Mouse (Mus musculus) embryonic facial prominence, embryonic 11.5 days (tissue): Measurements from ENCODE around the gene C1galt1. TPM values are rescaled to one million over a fixed set of nuclear protein-coding genes. Genes with fewer than 3 reads are reported as not detected.
A peak's percentile ranks its signal among the peaks of the same experiment; 100 is the strongest.

Experiments used
- ATAC-seq: fragments of 200-750 bp; cut with Nextera tagmentation; replicated peaks from 2 replicates; pipeline ENCODE4 v1.8.0; 2017; ENCODE audit warnings: low read depth; ENCODE audit not compliant: insufficient number of reproducible peaks, low FRiP score, low TSS enrichment
- DNase-seq: peaks from one replicate; pipeline ENCODE4 v3.0.0-alpha.2; 2015; ENCODE audit warnings: low spot score
- H3K27ac ChIP-seq: fragments of 300-500 bp; sonication (generic); replicated peaks from 2 replicates; pipeline ENCODE4 v1.5.1; 2014; ENCODE audit warnings: mild to moderate bottlenecking, low read depth, low read length, control low read depth
- H3K27me3 ChIP-seq: fragments of 300-500 bp; sonication (generic); 2 replicates; pipeline ENCODE4 v1.6.1; 2014; ENCODE audit warnings: mild to moderate bottlenecking, low read length, moderate library complexity, mixed read lengths; ENCODE audit not compliant: control insufficient read depth, insufficient read depth
- H3K36me3 ChIP-seq: fragments of 300-500 bp; sonication (generic); replicated peaks from 2 replicates; pipeline ENCODE4 v1.6.1; 2014; ENCODE audit warnings: low read depth, mild to moderate bottlenecking, low read length, moderate library complexity, mixed read lengths; ENCODE audit not compliant: control insufficient read depth, insufficient read depth
- H3K4me1 ChIP-seq: fragments of 300-500 bp; sonication (generic); 2 replicates; pipeline ENCODE4 v1.6.1; 2014; ENCODE audit warnings: low read length, mixed read lengths; ENCODE audit not compliant: control insufficient read depth, insufficient read depth
- H3K4me2 ChIP-seq: fragments of 300-500 bp; sonication (generic); 2 replicates; pipeline ENCODE4 v1.6.1; 2014; ENCODE audit warnings: low read depth, mild to moderate bottlenecking, control low read depth, low read length, moderate library complexity
- H3K4me3 ChIP-seq: fragments of 300-500 bp; sonication (generic); 2 replicates; pipeline ENCODE4 v1.5.1; 2014; ENCODE audit warnings: low read depth, low read length, control low read depth
- H3K9ac ChIP-seq: fragments of 300-500 bp; sonication (generic); replicated peaks from 2 replicates; pipeline ENCODE4 v1.6.1; 2014; ENCODE audit warnings: mild to moderate bottlenecking, control low read depth, low read length
- H3K9me3 ChIP-seq: fragments of 300-500 bp; sonication (generic); replicated peaks from 2 replicates; pipeline ENCODE4 v1.6.1; 2016; ENCODE audit warnings: mild to moderate bottlenecking, low read length, inconsistent platforms, mixed read lengths; ENCODE audit not compliant: control insufficient read depth
- WGBS: fragments of 180-500 bp; shearing (Covaris S2); extraction: QIAGEN DNeasy Blood & Tissue Kit; methylation state at CpG from one replicate; pipeline ENCODE4 v1.1.7; 2014; 5-methylcytosine and 5-hydroxymethylcytosine counted together
- polyA plus RNA-seq: library from polyadenylated mRNA; unstranded; fragments of >200 nt; fragmentation: Nextera tagmentation; extraction: Ambion mirVana; gene quantifications from 2 replicates; pipeline ENCODE4 v1.2.1, GENCODE M21; 2014

Gene C1galt1
- polyA plus RNA-seq, 1 experiment from 2014 or later = 6.4 TPM

DNA sequence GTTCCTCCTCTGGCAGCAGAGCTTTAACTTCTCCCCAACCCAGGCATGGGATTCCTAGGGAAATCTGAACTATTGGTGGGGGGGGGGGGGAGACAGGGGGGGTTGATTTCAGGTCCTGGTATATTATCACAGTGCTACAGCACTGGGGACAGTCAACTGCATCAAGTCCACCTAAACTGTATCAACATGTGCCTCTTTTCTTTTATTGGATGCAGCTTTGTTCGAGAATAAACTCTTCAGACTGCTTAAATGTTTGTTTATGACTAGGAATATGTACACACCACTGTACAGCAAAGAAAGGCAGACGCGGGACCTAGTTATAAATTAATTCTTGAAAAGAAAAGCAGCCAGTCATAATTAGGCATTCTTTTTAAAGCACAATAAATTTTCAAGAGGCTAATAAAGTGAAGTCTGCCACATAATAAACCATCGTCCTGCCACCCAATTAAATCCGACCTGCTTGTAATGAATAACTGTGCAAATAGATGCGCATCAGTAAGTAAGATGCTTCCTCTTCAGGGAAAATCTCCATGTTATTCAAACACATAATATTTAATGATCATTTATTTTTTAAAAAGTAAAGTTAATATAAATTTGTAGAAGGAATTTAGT is 12.0 kb upstream of the C1galt1 start:
- H3K4me1 ChIP-seq = no peaks in the 10 kb centered on the region
- H3K27ac ChIP-seq = no peak overlapping the region
- H3K9ac ChIP-seq = no peak overlapping the region
- H3K4me3 ChIP-seq = no peak overlapping the region
- WGBS = 85% methylated on average over 6 of the region's 6 CpGs
- H3K4me2 ChIP-seq = no peak overlapping the region
- no peaks in the 10 kb centered on the region for H3K36me3 ChIP-seq
- H3K9me3 ChIP-seq = no peaks in the 10 kb centered on the region
- DNase-seq = no peak
- ATAC-seq = no peak
- no peaks in the 10 kb centered on the region for H3K27me3 ChIP-seq

DNA sequence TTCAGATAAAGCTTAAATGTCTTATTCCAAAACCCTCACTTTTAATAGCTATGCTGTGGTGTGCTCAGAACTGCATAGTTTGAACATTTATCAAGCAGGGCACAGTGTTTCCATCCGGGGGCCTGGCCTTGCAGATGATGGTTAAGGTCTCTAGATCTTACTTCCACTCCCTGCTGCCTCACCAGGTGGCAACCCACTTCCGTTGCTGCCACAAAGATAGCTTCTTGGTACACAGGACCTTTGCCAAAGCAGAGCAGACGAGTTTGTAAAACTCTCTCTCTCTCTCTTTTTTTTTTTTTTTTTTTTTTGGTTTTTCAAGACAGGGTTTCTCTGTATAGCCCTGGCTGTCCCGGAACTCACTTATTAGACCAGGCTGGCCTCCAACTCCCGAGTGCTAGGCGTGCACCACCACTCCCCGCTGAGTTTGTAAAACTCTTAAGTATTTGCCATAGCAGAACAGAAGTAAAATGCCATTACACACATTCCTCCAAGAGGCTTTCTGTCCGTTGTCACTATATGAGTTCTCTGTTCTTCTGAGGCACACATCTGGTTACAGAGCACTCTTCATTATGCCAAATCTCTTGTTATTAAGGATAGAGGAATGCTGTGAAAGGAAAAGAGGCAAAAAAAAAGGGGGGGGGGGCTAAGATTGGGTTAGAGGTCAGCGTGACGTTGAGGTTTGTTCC is 773 bp upstream of the C1galt1 start:
- H3K9ac ChIP-seq = no peak overlapping the region
- H3K36me3 ChIP-seq = no peaks in the 10 kb centered on the region
- 68% methylated on average over 10 of the region's 10 CpGs for WGBS
- H3K4me2 ChIP-seq = no peak overlapping the region; the same call in 1 of the 2 replicates
- DNase-seq (no peak), ATAC-seq (peak; percentile 4; the same call in 1 of the 2 replicates)
- H3K4me1 ChIP-seq = no peaks in the 10 kb centered on the region
- no peaks in the 10 kb centered on the region for H3K27me3 ChIP-seq
- H3K9me3 ChIP-seq = no peaks in the 10 kb centered on the region
- no peak overlapping the region for H3K27ac ChIP-seq
- peak overlapping the region; percentile 82 for H3K4me3 ChIP-seq

DNA sequence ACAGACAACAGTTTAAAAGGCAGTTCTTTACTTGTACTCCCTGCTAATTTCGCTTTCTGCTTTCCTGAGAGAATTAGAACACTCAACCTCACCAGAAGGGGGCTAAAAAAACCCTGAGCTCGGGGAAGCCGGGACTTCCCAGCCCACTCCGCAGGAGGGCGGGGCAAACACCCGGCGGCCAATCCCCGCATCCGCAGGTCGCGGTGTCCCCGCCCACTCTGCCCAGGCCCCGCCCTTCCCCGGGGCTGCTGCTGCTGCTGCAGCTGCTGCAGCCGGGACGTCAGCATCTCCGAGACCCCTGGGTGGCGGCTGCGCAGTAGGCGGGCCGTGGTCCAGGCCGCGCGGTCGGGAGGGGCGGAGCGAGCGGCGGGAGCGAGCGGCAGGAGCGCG is 235 bp upstream of the C1galt1 start:
- no peaks in the 10 kb centered on the region for H3K9me3 ChIP-seq
- peak overlapping the region; percentile 93 for H3K9ac ChIP-seq
- DNase-seq (peak; percentile 96), ATAC-seq (peak; percentile 98)
- H3K4me3 ChIP-seq = peak overlapping the region; percentile 82
- no peaks in the 10 kb centered on the region for H3K36me3 ChIP-seq
- no peaks in the 10 kb centered on the region for H3K4me1 ChIP-seq
- peak overlapping the region; percentile 57; the same call in 1 of the 2 replicates for H3K4me2 ChIP-seq
- WGBS = under 1% methylated on average over 31 of the region's 33 CpGs
- H3K27ac ChIP-seq = peak overlapping the region; percentile 81
- H3K27me3 ChIP-seq = no peaks in the 10 kb centered on the region

DNA sequence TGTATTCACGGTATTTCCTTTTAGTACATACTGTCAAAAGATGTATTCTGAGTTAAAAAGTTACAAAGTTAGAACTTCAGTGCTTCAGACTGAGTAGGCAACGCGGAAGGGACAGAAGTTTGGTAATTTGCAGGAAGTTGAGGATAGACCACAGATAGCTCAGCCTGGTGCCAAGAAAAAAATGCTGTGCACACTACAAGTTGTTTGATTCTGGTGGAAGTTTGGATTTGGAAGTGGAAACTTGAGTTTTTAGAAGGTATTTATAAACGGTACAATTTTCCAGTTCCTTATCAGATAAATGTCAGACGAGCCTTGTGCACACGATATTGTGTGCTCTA is 1.0 kb downstream of the C1galt1 start:
- Histone ChIP-seq H3K4me2 (no peak overlapping the region), H3K9me3 (no peaks in the 10 kb centered on the region), H3K27me3 (no peaks in the 10 kb centered on the region), H3K27ac (no peak overlapping the region), H3K4me1 (no peaks in the 10 kb centered on the region), H3K4me3 (peak overlapping the region; percentile 82), H3K9ac (no peak overlapping the region), H3K36me3 (no peaks in the 10 kb centered on the region)
- ATAC-seq (no peak), DNase-seq (no peak)
- WGBS = 14% methylated on average over 6 of the region's 6 CpGs

DNA sequence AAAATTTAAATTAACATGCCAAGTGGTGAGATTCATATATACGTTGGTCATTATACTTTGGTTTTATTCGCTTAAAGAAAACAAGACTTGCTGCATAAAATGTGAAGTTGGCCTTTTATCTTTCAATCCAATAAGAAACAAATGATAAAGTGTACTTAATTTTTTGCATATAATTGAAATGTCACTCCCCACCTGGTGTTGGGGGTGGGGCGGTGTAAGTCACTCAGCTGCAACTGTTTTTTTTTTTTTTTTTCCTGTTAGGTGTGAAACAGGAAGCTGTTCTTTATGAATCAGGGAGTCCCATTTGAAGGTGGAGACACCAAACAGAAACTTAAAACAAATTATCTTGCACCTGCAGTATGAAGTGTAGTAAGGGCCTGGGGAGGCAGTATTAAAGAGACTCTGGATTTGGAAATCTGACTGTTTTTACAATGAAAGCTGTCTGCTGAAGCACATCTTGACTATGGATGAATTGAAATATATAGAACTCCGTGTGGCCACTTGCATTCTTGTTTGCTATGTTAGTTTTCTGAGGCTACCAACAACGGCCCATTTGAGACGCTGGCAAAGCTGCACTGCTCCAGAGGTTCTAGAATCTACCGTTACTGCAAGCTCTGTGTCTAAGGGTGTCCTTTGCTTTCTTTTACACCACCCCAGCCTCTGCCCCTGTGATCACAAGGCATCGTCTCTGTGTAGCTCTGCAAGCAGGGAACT is 2.2 kb downstream of the C1galt1 start:
- Histone ChIP-seq H3K27ac (no peak overlapping the region), H3K4me2 (no peak overlapping the region), H3K27me3 (no peaks in the 10 kb centered on the region), H3K9me3 (no peaks in the 10 kb centered on the region), H3K4me3 (no peak overlapping the region), H3K4me1 (no peaks in the 10 kb centered on the region), H3K36me3 (no peaks in the 10 kb centered on the region), H3K9ac (no peak overlapping the region)
- ATAC-seq (no peak), DNase-seq (no peak)
- 80% methylated on average over 8 of the region's 8 CpGs for WGBS

DNA sequence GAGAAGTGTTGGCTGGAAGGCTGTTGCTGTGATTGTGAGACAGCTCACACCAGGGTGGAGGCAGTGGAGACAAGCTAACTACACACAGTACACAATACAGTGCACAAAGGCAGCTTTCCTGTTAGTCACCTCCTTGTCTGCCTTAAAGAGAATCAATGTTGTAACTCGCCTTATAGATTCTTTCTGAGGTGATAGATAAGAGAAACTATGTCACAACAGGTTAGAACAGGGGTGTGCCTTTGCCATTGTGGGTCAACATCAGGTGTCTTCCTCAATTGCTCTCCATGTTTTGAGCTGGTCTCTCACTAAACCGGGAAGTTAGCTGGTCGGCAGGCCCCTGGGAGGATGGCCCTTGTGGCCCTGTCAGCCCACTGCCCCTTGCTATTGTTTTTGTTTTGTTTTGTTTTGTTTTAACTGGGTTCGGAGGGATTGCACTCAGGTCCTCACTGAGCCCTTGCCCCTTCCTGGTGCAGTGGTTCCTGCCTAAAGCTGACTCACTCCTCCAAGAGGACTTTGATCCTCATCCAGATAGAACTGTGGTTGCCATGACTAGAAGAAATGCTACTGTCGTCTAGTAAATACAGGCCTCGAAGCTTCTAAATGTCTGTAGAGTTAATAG is 3.4 kb downstream of the C1galt1 start:
- H3K4me3 ChIP-seq = no peak overlapping the region
- no peaks in the 10 kb centered on the region for H3K36me3 ChIP-seq
- ATAC-seq (no peak), DNase-seq (no peak)
- H3K27ac ChIP-seq = no peak overlapping the region
- 60% methylated on average over 6 of the region's 6 CpGs for WGBS
- H3K27me3 ChIP-seq = no peaks in the 10 kb centered on the region
- no peaks in the 10 kb centered on the region for H3K4me1 ChIP-seq
- no peak overlapping the region for H3K9ac ChIP-seq
- H3K9me3 ChIP-seq = no peaks in the 10 kb centered on the region
- H3K4me2 ChIP-seq = no peak overlapping the region

DNA sequence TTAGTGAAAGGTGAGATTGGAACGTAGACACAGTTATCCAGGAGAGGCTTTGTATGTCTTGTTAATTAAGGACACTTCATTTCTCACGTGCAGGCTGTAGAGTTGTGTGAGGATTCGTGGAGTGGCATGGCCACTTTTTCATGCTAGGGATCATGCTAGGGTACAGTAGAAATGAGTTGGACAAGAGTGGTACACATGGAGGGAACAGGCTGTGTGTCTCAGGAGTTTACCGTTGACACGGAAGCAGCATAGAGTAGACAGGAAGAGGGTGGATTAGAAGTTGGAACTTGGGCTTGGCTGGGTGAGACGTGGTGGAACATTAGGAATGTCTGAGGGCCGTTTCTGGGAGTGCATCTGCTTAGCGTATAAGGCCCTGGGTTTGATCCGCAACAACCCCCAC is 4.1 kb downstream of the C1galt1 start:
- Histone ChIP-seq H3K4me2 (no peak overlapping the region), H3K4me1 (no peaks in the 10 kb centered on the region), H3K9me3 (no peaks in the 10 kb centered on the region), H3K27ac (no peak overlapping the region), H3K36me3 (no peaks in the 10 kb centered on the region), H3K4me3 (no peak overlapping the region), H3K9ac (no peak overlapping the region), H3K27me3 (no peaks in the 10 kb centered on the region)
- ATAC-seq (no peak), DNase-seq (no peak)
- WGBS = 84% methylated on average over 9 of the region's 9 CpGs

DNA sequence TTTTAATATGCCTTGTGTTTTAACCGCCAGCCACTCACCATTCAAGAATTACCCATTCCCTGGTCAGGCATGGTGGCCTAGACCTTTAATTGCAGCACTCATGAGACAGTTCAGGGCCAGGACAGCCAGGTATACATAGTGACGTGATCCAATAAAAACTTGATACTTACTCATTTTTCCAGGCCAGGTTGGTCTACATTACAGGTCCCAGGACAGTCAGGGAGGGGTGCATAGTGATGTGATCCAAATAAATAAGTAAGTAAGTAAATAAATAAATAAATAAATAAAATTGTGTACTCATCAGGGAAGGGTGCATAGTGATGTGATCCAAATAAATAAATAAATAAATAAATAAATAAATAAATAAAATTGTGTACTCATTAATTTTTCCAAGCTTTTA is 6.4 kb downstream of the C1galt1 start:
- 73% methylated on average over 2 of the region's 2 CpGs for WGBS
- no peaks in the 10 kb centered on the region for H3K36me3 ChIP-seq
- no peak overlapping the region for H3K9ac ChIP-seq
- H3K4me3 ChIP-seq = no peak overlapping the region
- H3K4me1 ChIP-seq = no peaks in the 10 kb centered on the region
- H3K27me3 ChIP-seq = no peaks in the 10 kb centered on the region
- no peak overlapping the region for H3K27ac ChIP-seq
- H3K4me2 ChIP-seq = no peak overlapping the region
- DNase-seq (no peak), ATAC-seq (no peak)
- no peaks in the 10 kb centered on the region for H3K9me3 ChIP-seq
